Mouse (Mus musculus) hindbrain, embryonic 10.5 days (tissue): ENCODE results near the gene BC067074. TPM values are rescaled to one million over a fixed set of nuclear protein-coding genes. Genes with fewer than 3 reads are reported as not detected.
"Not testable (repeated sequence)": the region's sequence is repeated elsewhere in the genome, so short reads cannot be mapped to it uniquely, and the experiment has no call there.

ENCODE experiments used
- DNase-seq: peaks from one replicate; pipeline ENCODE4 v3.0.0-alpha.2; 2017; ENCODE audit warnings: low spot score
- H3K27ac ChIP-seq: fragments of 300-500 bp; sonication (generic); 2 replicates; pipeline ENCODE4 v1.5.1; 2016; ENCODE audit warnings: mild to moderate bottlenecking, moderate library complexity
- H3K27me3 ChIP-seq: fragments of 300-500 bp; sonication (generic); 2 replicates; pipeline ENCODE4 v1.6.1; 2016; ENCODE audit warnings: mild to moderate bottlenecking; ENCODE audit not compliant: poor library complexity, insufficient read depth, severe bottlenecking
- H3K36me3 ChIP-seq: fragments of 300-500 bp; sonication (generic); 2 replicates; pipeline ENCODE4 v1.6.1; 2016; ENCODE audit warnings: mild to moderate bottlenecking, moderate library complexity
- H3K4me1 ChIP-seq: fragments of 300-500 bp; sonication (generic); replicated peaks from 2 replicates; pipeline ENCODE4 v1.6.1; 2016; ENCODE audit warnings: mild to moderate bottlenecking
- H3K4me3 ChIP-seq: fragments of 300-500 bp; sonication (generic); 2 replicates; pipeline ENCODE4 v1.5.1; 2016; ENCODE audit warnings: mild to moderate bottlenecking, moderate library complexity
- H3K9me3 ChIP-seq: fragments of 300-500 bp; sonication (generic); 2 replicates; pipeline ENCODE4 v1.6.1; 2016; ENCODE audit warnings: mild to moderate bottlenecking, moderate library complexity
- WGBS: fragments of 180-500 bp; shearing (Covaris S2); methylation state at CpG from one replicate; pipeline ENCODE4 v1.1.7; 2016; 5-methylcytosine and 5-hydroxymethylcytosine counted together
- polyA plus RNA-seq: library from polyadenylated mRNA; unstranded; fragments of >200 nt; fragmentation: Nextera tagmentation; extraction: Ambion mirVana; gene quantifications from 2 replicates; pipeline ENCODE4 v1.2.1, GENCODE M21; 2016

The BC067074 gene
- polyA plus RNA-seq, 1 experiment from 2014 or later, result 1.8 TPM

DNA sequence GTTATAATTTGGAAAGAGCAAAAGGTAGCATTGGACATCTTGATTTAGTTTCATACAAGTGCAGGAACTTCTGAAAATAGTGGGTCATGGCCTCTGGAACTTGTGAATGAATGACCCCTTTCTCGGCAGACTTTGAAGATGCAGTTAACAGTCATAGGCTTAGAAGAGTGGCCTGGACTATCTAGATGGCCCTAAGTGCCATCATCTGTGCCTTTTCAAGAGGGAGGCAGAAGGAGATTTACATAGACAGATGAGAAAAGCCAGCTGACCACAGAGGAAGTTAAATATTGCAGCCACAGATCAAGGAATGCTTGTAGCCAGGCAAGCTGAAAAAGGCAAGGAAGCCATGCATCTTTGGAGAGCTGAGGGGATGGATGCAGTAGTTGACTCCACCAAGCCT, 66.7 kb downstream of the BC067074 start:
- Histone ChIP-seq H3K4me1 (peaks cover 26% of the 10 kb centered on the region), H3K9me3 (no peaks in the 10 kb centered on the region), H3K27ac (no peak overlapping the region), H3K36me3 (no peaks in the 10 kb centered on the region), H3K4me3 (no peak overlapping the region), H3K27me3 (peaks cover 10% of the 10 kb centered on the region)
- 93% methylated on average over 1 of the region's 1 CpGs for WGBS
- no peak for DNase-seq

DNA sequence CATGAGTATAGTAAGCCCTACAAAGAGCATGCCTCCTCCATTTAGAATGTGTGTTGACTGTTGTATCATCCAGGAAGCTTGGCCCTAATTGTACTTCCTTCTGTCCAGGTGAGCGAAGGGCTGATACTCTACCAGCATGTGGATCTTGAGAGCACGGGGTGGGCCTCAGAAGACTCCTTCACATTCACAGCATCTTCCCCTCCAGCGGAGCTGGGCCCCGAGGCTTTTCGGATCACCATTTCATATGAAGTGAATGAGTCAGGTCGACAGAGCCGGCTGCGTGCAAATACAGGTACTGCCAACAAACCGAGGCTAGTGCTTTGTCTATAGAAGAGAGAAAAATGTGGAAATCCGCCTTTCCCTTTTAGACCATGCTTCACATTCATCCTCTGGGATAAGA, 73.0 kb downstream of the BC067074 start:
- WGBS, result 90% methylated on average over 10 of the region's 10 CpGs

DNA sequence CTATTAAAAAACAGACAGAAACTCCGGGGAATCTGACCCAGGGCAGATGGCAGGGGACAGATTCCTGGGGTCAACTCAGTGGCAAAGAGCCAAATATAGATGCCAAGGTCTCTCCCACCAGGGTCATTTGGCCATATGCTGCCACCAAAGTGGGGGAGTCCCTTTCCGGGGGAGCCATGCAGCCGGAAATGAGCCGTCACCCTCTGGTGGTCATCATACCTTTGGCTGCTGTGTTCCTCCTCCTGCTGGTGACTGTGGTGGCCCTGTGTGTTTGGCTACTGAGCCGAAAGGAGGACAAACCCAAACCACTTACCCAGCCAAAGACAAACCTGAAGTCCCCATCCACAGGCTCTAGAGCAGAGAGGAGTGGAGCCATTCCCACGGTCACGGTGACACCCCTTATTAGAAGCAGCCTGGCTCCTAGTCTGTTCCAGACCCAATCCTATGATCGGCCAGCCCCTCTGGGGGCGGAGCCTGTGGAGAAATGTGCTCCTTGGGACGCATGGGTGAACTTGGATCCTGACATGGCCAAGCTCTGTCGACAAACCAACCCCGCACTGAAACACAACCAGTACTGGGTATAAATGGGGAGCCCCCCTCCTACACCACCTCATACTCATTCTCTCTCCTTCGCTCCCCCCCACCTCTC, 76.1 kb downstream of the BC067074 start:
- DNase-seq, result no peak
- 72% methylated on average over 13 of the region's 13 CpGs for WGBS
- Histone ChIP-seq H3K4me1 (peaks cover 7% of the 10 kb centered on the region), H3K27ac (no peak overlapping the region), H3K36me3 (no peaks in the 10 kb centered on the region), H3K9me3 (no peaks in the 10 kb centered on the region), H3K27me3 (no peaks in the 10 kb centered on the region), H3K4me3 (no peak overlapping the region)

More for the DNA sequence above, 73.0 kb downstream of the BC067074 start:
- Histone ChIP-seq H3K36me3 (no peaks in the 10 kb centered on the region), H3K4me3 (no peak overlapping the region), H3K27ac (no peak overlapping the region), H3K4me1 (peaks cover 7% of the 10 kb centered on the region), H3K27me3 (no peaks in the 10 kb centered on the region), H3K9me3 (no peaks in the 10 kb centered on the region)
- DNase-seq, result no peak

DNA sequence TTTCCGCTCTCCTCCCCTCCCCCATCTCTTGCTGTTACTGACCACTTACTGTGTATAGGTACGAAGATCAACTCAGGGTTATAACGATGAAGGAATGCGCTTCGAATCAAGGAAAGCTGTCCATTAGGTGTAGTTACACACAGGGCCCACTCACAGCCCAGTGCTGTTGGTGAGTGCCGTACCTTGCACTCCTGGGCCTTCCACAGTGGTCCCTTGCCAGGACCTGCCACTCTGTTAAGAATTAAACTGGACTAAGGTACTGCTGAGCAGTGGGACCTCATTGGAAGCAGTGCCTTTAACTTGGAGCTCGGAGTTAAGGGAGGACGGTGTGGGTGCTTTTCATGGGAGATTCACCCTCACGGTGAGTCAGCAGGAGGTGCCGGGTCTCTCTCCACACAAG, 76.7 kb downstream of the BC067074 start:
- no peaks in the 10 kb centered on the region for H3K36me3 ChIP-seq
- peaks cover 7% of the 10 kb centered on the region for H3K4me1 ChIP-seq
- H3K27me3 ChIP-seq, result no peaks in the 10 kb centered on the region
- H3K9me3 ChIP-seq, result no peaks in the 10 kb centered on the region
- H3K27ac ChIP-seq, result no peak overlapping the region
- WGBS, result 92% methylated on average over 10 of the region's 10 CpGs
- DNase-seq, result no peak
- H3K4me3 ChIP-seq, result no peak overlapping the region

DNA sequence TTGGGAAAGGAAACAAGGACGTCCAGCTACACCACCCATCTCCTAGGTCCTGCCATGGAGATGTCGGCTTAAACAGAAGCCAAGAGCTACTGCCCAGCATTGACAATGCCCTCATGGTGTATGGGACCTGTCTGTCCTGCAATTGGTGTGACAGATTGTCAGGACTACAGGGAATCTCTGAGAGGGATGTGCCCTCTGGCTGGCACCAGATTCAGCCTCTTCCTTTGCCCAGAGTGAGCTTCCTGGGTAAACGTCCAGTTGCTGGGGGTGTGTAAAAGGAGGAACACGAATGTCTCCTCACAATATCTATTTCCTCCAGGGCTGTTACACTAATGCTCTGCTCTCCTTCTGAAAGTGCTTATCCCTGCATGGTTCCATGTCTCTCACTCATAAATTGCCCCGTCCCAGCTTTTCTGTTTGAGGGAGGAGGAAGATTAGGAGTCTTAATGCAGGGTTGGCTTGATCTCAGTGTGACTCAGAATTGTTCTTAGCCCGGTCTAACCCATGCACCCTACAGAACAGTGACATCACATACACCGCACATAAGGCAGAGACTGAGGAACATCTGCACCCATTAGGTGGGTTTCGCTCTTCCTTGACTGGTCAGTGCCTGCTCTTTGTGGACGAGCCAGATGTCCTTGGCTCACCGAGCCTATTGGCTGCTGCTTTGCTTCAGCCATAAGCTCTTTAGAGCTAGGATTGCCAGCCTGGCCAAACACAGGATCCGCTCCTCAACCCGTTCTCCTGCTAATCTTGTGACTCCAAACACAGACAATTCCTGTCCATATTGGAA, 80.5 kb downstream of the BC067074 start:
- WGBS, result 87% methylated on average over 12 of the region's 12 CpGs

DNA sequence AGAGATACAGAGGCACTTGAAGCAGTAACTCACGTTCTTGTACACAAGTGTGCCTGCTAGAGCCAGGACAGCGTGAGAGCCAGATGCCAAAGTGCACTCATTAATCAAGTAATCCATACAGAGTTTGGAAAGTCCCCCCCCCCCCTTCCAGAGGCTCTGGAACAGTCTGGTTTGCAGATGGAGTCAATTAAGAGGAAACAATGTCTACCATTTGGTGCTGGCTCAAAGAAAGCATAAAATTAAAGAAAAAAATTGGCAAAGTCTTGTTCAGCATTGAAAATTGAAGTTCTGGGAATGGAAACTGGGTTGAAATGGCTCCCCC, 81.1 kb downstream of the BC067074 start:
- no peaks in the 10 kb centered on the region for H3K9me3 ChIP-seq
- DNase-seq, result no peak
- 69% methylated on average over 2 of the region's 2 CpGs for WGBS

More for the DNA sequence above, 80.5 kb downstream of the BC067074 start:
- Histone ChIP-seq H3K9me3 (no peaks in the 10 kb centered on the region), H3K36me3 (no peaks in the 10 kb centered on the region), H3K4me1 (peaks cover 7% of the 10 kb centered on the region), H3K27me3 (no peaks in the 10 kb centered on the region), H3K4me3 (no peak overlapping the region), H3K27ac (no peak overlapping the region)
- no peak for DNase-seq

DNA sequence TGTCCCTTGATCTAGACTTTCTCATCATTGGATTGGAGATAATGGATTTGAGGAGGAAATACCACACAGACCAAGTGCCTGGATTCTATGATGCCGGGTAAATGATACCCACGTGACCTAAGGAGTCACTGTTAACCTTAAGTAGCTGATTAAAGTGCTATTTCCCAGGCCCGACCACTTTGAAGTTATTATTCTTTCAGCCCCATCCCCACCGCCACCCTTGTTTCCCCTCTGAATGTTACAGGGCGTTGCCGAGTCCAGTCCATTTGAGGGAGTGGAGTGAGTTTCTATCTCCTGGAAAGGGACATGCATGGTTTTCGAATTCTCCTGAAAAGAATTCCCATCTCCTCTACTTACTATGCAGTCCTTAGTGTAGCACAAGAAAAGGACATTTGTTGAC, 84.7 kb downstream of the BC067074 start:
- Histone ChIP-seq H3K4me3 (no peak overlapping the region), H3K27me3 (no peaks in the 10 kb centered on the region), H3K36me3 (no peaks in the 10 kb centered on the region), H3K9me3 (no peaks in the 10 kb centered on the region), H3K27ac (no peak overlapping the region), H3K4me1 (no peaks in the 10 kb centered on the region; the same call in 1 of the 2 replicates)
- WGBS, result 89% methylated on average over 7 of the region's 7 CpGs
- DNase-seq, result no peak

More for the DNA sequence above, 81.1 kb downstream of the BC067074 start:
- Histone ChIP-seq H3K27me3 (no peaks in the 10 kb centered on the region), H3K27ac (no peak overlapping the region), H3K4me1 (peaks cover 3% of the 10 kb centered on the region), H3K36me3 (no peaks in the 10 kb centered on the region), H3K4me3 (no peak overlapping the region)

DNA sequence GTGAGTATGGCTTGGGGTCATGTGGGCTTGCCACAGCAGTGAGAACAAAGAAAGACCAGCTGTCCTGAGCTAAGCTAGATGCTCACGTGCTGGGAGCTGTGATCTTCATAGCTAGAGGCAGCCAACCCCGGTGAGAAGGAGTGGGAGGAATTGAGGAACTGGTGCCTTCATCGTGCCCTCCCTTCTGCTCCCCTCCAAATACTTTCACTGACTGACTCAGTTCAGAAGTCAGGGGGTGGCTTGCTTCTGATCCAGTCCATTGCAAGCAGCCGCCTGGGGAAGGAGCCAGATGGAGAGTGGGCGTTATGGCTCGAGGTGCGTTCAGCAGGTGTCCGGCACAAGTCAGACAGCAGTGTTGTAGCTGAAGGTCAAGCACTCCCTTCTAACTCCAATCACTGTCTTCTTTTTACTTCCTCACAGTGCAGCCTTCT, 86.0 kb downstream of the BC067074 start:
- Histone ChIP-seq H3K36me3 (no peaks in the 10 kb centered on the region), H3K4me3 (no peak overlapping the region), H3K4me1 (no peaks in the 10 kb centered on the region; the same call in 1 of the 2 replicates), H3K27ac (no peak overlapping the region), H3K9me3 (no peaks in the 10 kb centered on the region), H3K27me3 (no peaks in the 10 kb centered on the region)
- DNase-seq, result no peak
- 83% methylated on average over 8 of the region's 8 CpGs for WGBS

DNA sequence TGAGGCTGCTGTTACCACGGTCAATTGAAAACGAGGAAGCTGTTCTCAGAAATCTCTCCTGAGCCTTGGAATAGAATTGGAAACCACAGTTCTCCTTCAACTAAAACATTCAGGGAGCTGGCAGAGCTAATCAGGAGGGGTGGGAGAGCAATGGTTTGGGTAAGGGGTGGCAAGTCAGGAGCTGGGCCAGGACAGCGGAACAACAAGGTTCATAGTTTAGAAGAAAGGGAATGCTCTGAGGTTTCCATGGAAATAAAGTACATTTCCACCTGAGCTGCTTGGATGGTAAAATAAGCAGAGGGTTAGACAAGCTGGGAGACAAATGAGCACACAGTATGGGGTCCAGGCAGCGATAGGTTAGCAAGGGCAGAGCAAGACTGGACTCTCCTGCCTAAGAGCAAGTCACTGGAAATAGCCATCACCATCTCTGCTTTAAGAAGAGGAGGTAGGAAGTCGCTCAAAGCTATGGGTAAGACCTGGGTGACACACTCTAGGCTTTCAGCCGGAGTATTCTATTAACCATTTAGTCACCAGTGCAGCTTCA, 86.9 kb downstream of the BC067074 start:
- Histone ChIP-seq H3K27ac (no peak overlapping the region), H3K4me3 (no peak overlapping the region), H3K27me3 (no peaks in the 10 kb centered on the region), H3K9me3 (no peaks in the 10 kb centered on the region), H3K4me1 (no peaks in the 10 kb centered on the region; the same call in 1 of the 2 replicates), H3K36me3 (no peaks in the 10 kb centered on the region)
- no peak for DNase-seq
- 53% methylated on average over 6 of the region's 6 CpGs for WGBS

DNA sequence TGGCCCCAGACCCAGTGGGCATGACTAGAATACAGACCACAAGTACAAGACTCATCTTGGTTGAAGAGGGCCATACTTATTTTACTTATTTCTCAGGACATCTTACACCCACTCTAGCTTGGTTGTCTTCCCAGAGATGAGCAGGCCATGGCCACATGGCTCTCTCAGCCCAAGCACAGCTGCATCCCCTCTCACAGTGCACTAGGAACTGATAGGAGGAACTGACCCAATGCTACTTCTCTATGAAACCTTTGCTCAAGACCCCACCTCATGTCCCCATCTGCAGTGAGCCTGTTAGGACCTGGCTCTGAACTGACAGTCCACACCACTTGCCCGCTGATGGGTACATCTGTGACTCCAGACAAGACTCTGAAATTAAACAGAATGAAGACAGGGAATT, 88.8 kb downstream of the BC067074 start:
- Histone ChIP-seq H3K36me3 (no peaks in the 10 kb centered on the region), H3K4me1 (no peaks in the 10 kb centered on the region; the same call in 1 of the 2 replicates), H3K4me3 (no peak overlapping the region), H3K27ac (no peak overlapping the region), H3K9me3 (no peaks in the 10 kb centered on the region), H3K27me3 (no peaks in the 10 kb centered on the region)
- WGBS, result 87% methylated on average over 1 of the region's 1 CpGs
- no peak for DNase-seq

DNA sequence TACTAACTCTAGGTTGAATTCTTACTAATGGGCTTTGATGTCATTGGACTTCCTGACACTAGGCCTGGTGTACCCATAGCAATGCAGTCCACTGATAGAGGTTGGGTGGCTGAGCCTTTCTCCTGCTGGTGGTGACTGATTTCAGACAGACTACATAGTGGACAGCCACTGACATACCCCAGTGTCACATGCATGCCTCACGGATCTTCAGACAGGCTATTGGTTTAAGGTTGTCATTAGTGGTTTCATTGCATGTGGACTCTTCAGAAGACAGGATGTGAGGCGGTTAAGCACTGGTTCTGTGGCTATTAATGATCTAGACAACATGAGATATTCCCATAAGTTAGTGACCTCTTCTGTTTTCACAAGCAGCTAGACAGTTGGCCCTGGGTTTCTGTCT, 89.2 kb downstream of the BC067074 start:
- H3K36me3 ChIP-seq, result no peaks in the 10 kb centered on the region
- no peaks in the 10 kb centered on the region for H3K9me3 ChIP-seq
- H3K4me1 ChIP-seq, result no peaks in the 10 kb centered on the region; the same call in 1 of the 2 replicates
- no peaks in the 10 kb centered on the region for H3K27me3 ChIP-seq
- 89% methylated on average over 2 of the region's 2 CpGs for WGBS
- no peak for DNase-seq
- no peak overlapping the region for H3K27ac ChIP-seq
- no peak overlapping the region for H3K4me3 ChIP-seq

DNA sequence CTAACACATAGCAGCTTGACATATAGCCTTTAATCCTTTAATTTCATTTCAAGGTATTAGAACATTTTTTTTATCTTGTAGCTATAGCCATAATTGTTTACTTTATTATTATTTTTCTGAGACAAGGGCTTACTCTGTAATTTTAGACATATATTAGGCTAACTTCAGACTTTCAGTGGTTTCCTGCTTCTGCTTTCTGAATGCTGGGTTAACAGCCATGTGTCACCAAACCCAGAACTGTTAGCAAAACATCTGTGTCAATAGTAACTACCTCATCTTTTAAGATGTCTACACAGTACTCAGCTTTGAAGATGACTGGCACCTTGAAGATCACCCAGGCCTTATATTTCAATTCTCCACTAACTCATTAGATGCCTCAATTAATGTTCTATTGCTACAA, 89.8 kb downstream of the BC067074 start:
- not testable (repeated sequence) for H3K4me3 ChIP-seq, H3K36me3 ChIP-seq, H3K4me1 ChIP-seq, H3K27ac ChIP-seq, H3K27me3 ChIP-seq, H3K9me3 ChIP-seq, DNase-seq

DNA sequence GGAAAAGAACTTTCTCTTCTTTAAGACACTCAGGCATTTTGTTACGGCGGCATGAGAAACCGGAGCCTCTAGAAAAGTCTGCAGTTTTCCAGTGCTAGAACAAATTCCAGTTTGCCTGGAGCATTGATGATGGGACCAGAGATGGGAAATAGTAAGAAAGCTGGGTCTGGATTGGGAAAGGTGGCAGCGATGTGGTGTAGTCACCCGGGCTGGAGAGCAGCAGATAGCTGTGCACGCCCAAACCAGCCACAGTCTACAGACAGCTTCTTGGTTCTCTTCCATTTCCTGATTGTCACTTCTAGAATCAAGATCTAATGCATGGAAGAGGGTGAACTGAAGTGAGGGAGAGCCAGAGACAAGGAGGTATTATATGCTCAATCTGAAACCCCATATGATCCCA, 100.4 kb downstream of the BC067074 start:
- H3K9me3 ChIP-seq, result no peaks in the 10 kb centered on the region
- no peak for DNase-seq
- no peaks in the 10 kb centered on the region for H3K4me1 ChIP-seq
- H3K27me3 ChIP-seq, result no peaks in the 10 kb centered on the region
- no peaks in the 10 kb centered on the region for H3K36me3 ChIP-seq
- no peak overlapping the region for H3K27ac ChIP-seq
- H3K4me3 ChIP-seq, result no peak overlapping the region
- 96% methylated on average over 6 of the region's 6 CpGs for WGBS
